Mouse (Mus musculus): ENCODE data around the gene Pagr1b. TPM values are rescaled to one million over a fixed set of nuclear protein-coding genes. Genes with fewer than 3 reads are reported as not detected.
A peak's percentile ranks its signal among the peaks of the same experiment; 100 is the strongest.

Pagr1b gene
- polyA plus RNA-seq, 1 experiment from 2014 or later, result not detected

DNA sequence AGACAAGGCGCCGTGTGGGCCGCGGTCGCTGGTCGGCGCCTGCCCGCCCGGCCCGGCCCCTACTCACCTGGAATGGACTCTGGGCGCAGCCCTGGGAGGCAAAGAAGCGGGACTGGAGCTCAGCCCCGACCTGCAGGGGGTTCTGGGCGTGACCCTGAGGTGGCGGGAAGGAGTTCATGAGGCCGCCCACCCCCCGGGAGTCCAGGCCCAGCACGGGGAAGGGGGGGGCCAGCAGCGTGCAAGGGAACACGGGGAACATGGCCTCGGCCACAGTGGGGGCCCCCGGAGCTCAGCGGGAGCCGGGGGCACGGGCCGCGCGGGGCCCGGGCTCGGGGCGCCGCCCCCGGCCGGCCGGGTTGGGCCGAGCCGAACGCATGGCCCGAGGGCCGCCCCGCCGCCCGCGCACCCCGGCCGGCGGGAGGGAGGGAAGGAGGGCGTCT is 9.9 kb upstream of the Pagr1b start:
- Histone ChIP-seq H3K27ac (ENCODE audit: low read depth, low read length) (peak overlapping the region; percentile 100), H3K4me1 (ENCODE audit: control insufficient read depth, insufficient read depth, low read length) (peaks cover 42% of the 10 kb centered on the region), H3K4me2 (ENCODE audit: low read depth, low read length) (peak overlapping the region; percentile 98), H3K36me3 (ENCODE audit: control insufficient read depth, insufficient read depth, low read length) (peaks cover 22% of the 10 kb centered on the region), H3K9ac (replicated peaks; ENCODE audit: low read depth, low read length) (peak overlapping the region; percentile 100), H3K27me3 (ENCODE audit: control insufficient read depth, insufficient read depth, low read length) (no peaks in the 10 kb centered on the region), H3K9me3 (ENCODE audit: control insufficient read depth, low read length) (no peaks in the 10 kb centered on the region), H3K4me3 (ENCODE audit: low read depth, low read length) (peak overlapping the region; percentile 95)
- WGBS, result under 1% methylated on average over 15 of the region's 48 CpGs
- ATAC-seq (ENCODE audit: low read depth), result peak; percentile 13

- peak overlapping the region; percentile 95 for H3K4me3 ChIP-seq (ENCODE audit: low read depth, low read length)
- no peaks in the 10 kb centered on the region for H3K9me3 ChIP-seq (ENCODE audit: control insufficient read depth, low read length)
- H3K4me2 ChIP-seq (ENCODE audit: low read depth, low read length), result peak overlapping the region; percentile 98
- H3K4me1 ChIP-seq (ENCODE audit: control insufficient read depth, insufficient read depth, low read length), result peaks cover 46% of the 10 kb centered on the region
- H3K27me3 ChIP-seq (ENCODE audit: control insufficient read depth, insufficient read depth, low read length), result no peaks in the 10 kb centered on the region
- ATAC-seq (ENCODE audit: low read depth), result peak; percentile 0; the same call in 1 of the 2 replicates
- H3K27ac ChIP-seq (ENCODE audit: low read depth, low read length), result peak overlapping the region; percentile 100
- H3K9ac ChIP-seq (replicated peaks; ENCODE audit: low read depth, low read length), result peak overlapping the region; percentile 100
- 1% methylated on average over 55 of the region's 65 CpGs for WGBS
- H3K36me3 ChIP-seq (ENCODE audit: control insufficient read depth, insufficient read depth, low read length), result peaks cover 22% of the 10 kb centered on the region
Observed at GRCm38 (mm10) chr7:127025556-127026160, 9.4 kb upstream of the Pagr1b start.

- Histone ChIP-seq H3K9me3 (ENCODE audit: control insufficient read depth, low read length) (no peaks in the 10 kb centered on the region), H3K27ac (ENCODE audit: low read depth, low read length) (peak overlapping the region; percentile 100), H3K27me3 (ENCODE audit: control insufficient read depth, insufficient read depth, low read length) (no peaks in the 10 kb centered on the region), H3K4me3 (ENCODE audit: low read depth, low read length) (peak overlapping the region; percentile 95), H3K4me2 (ENCODE audit: low read depth, low read length) (peak overlapping the region; percentile 98), H3K36me3 (ENCODE audit: control insufficient read depth, insufficient read depth, low read length) (peaks cover 22% of the 10 kb centered on the region), H3K9ac (replicated peaks; ENCODE audit: low read depth, low read length) (peak overlapping the region; percentile 100), H3K4me1 (ENCODE audit: control insufficient read depth, insufficient read depth, low read length) (peaks cover 53% of the 10 kb centered on the region)
- peak; percentile 44 for ATAC-seq (ENCODE audit: low read depth)
- WGBS, result under 1% methylated on average over 30 of the region's 30 CpGs
Observed at GRCm38 (mm10) chr7:127024755-127025555, 8.7 kb upstream of the Pagr1b start.

GRCm38 (mm10) chr7:127023896-127024690 is 7.8 kb upstream of the Pagr1b start:
- no peak for ATAC-seq (ENCODE audit: low read depth)
- H3K36me3 ChIP-seq (ENCODE audit: control insufficient read depth, insufficient read depth, low read length), result peaks cover 22% of the 10 kb centered on the region
- WGBS, result 28% methylated on average over 19 of the region's 19 CpGs

GRCm38 (mm10) chr7:127023272-127023691 is 7.0 kb upstream of the Pagr1b start:
- no peaks in the 10 kb centered on the region for H3K27me3 ChIP-seq (ENCODE audit: control insufficient read depth, insufficient read depth, low read length)
- WGBS, result 83% methylated on average over 13 of the region's 13 CpGs
- peak overlapping the region; percentile 100 for H3K9ac ChIP-seq (replicated peaks; ENCODE audit: low read depth, low read length)
- peak overlapping the region; percentile 98 for H3K4me2 ChIP-seq (ENCODE audit: low read depth, low read length)
- H3K9me3 ChIP-seq (ENCODE audit: control insufficient read depth, low read length), result no peaks in the 10 kb centered on the region
- peaks cover 60% of the 10 kb centered on the region for H3K4me1 ChIP-seq (ENCODE audit: control insufficient read depth, insufficient read depth, low read length)
- ATAC-seq (ENCODE audit: low read depth), result no peak
- no peak overlapping the region for H3K27ac ChIP-seq (ENCODE audit: low read depth, low read length)
- H3K4me3 ChIP-seq (ENCODE audit: low read depth, low read length), result peak overlapping the region; percentile 95; the same call in 1 of the 2 replicates
- H3K36me3 ChIP-seq (ENCODE audit: control insufficient read depth, insufficient read depth, low read length), result peaks cover 22% of the 10 kb centered on the region

More at GRCm38 (mm10) chr7:127023896-127024690, 7.8 kb upstream of the Pagr1b start:
- Histone ChIP-seq H3K4me3 (ENCODE audit: low read depth, low read length) (peak overlapping the region; percentile 95), H3K4me2 (ENCODE audit: low read depth, low read length) (peak overlapping the region; percentile 98), H3K9me3 (ENCODE audit: control insufficient read depth, low read length) (no peaks in the 10 kb centered on the region), H3K27me3 (ENCODE audit: control insufficient read depth, insufficient read depth, low read length) (no peaks in the 10 kb centered on the region), H3K27ac (ENCODE audit: low read depth, low read length) (peak overlapping the region; percentile 100; the same call in 1 of the 2 replicates), H3K9ac (replicated peaks; ENCODE audit: low read depth, low read length) (peak overlapping the region; percentile 100), H3K4me1 (ENCODE audit: control insufficient read depth, insufficient read depth, low read length) (peaks cover 61% of the 10 kb centered on the region)

GRCm38 (mm10) chr7:127022528-127023271 is 6.4 kb upstream of the Pagr1b start:
- no peak overlapping the region for H3K27ac ChIP-seq (ENCODE audit: low read depth, low read length)
- no peak for ATAC-seq (ENCODE audit: low read depth)
- peak overlapping the region; percentile 98 for H3K4me2 ChIP-seq (ENCODE audit: low read depth, low read length)
- H3K9ac ChIP-seq (replicated peaks; ENCODE audit: low read depth, low read length), result no peak overlapping the region
- no peak overlapping the region for H3K4me3 ChIP-seq (ENCODE audit: low read depth, low read length)
- no peaks in the 10 kb centered on the region for H3K9me3 ChIP-seq (ENCODE audit: control insufficient read depth, low read length)
- WGBS, result 76% methylated on average over 7 of the region's 7 CpGs
- H3K4me1 ChIP-seq (ENCODE audit: control insufficient read depth, insufficient read depth, low read length), result peaks cover 59% of the 10 kb centered on the region
- H3K27me3 ChIP-seq (ENCODE audit: control insufficient read depth, insufficient read depth, low read length), result no peaks in the 10 kb centered on the region
- H3K36me3 ChIP-seq (ENCODE audit: control insufficient read depth, insufficient read depth, low read length), result peaks cover 22% of the 10 kb centered on the region

DNA sequence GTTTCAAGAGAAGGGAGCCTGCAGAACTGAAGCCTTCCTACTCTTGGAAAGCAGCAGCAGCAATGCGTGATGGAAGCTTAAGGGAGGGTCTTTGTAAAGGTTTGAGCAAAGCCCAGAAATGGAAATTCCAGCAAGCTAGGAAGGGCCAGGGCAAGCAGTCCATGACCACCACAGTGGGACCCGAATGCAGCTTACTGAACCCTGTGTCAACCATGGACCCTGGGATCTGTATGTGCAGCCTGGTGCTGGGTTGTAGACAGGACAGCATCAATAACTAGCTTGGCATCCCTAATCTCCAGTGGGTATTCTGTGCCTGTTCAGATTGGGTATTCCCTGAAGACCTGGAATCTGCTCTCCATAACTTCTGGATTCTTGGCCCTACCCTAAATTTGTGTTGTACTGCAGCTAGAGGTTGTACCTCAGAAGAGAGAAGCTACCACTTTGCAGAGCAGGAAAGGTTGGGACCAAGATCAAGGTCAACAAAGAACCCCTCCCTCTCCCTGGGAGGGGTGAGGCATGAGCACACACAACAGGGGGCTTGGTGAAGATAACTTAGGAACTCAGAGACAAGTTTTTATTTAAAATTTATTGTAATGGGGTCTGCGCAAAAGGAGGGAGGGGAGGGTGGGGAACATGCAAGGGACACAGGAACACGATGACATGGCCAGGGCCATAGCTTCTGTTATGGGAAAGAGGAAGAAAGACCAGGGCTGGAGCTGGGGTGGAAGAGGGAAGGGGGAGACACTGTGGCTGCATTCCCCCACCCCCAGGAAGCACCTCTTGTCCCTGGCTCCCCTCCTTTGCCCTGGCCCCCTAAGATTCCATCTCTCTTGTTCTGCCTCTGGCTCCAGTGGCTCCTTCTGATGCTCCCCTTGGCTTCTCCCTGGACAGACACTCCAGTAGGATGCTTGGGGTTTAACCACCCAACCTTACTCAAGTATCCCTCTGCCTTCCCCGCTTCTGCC is 5.6 kb upstream of the Pagr1b start:
- Histone ChIP-seq H3K27ac (ENCODE audit: low read depth, low read length) (peak overlapping the region; percentile 68), H3K36me3 (ENCODE audit: control insufficient read depth, insufficient read depth, low read length) (peaks cover 22% of the 10 kb centered on the region), H3K4me3 (ENCODE audit: low read depth, low read length) (peak overlapping the region; percentile 51), H3K27me3 (ENCODE audit: control insufficient read depth, insufficient read depth, low read length) (no peaks in the 10 kb centered on the region), H3K9ac (replicated peaks; ENCODE audit: low read depth, low read length) (peak overlapping the region; percentile 69), H3K4me2 (ENCODE audit: low read depth, low read length) (peak overlapping the region; percentile 72), H3K4me1 (ENCODE audit: control insufficient read depth, insufficient read depth, low read length) (peaks cover 59% of the 10 kb centered on the region), H3K9me3 (ENCODE audit: control insufficient read depth, low read length) (no peaks in the 10 kb centered on the region)
- no peak for ATAC-seq (ENCODE audit: low read depth)
- WGBS, result 42% methylated on average over 5 of the region's 5 CpGs
